Mouse (Mus musculus) heart, embryonic 11.5 days (tissue): Measurements from ENCODE around the gene Myo1h. TPM values are rescaled to one million over a fixed set of nuclear protein-coding genes. Genes with fewer than 3 reads are reported as not detected.

Source experiments
- ATAC-seq: fragments of 200-750 bp; cut with Nextera tagmentation; replicated peaks from 2 replicates; pipeline ENCODE4 v1.8.0; 2017; ENCODE audit warnings: moderate library complexity; ENCODE audit not compliant: insufficient number of reproducible peaks, low FRiP score, low TSS enrichment
- H3K27ac ChIP-seq: fragments of 300-500 bp; sonication (generic); 2 replicates; pipeline ENCODE4 v1.5.1; 2014; ENCODE audit warnings: mild to moderate bottlenecking, low read depth, low read length
- H3K27me3 ChIP-seq: fragments of 300-500 bp; sonication (generic); 2 replicates; pipeline ENCODE4 v1.6.1; 2014; ENCODE audit warnings: mild to moderate bottlenecking, low read length, mixed read lengths; ENCODE audit not compliant: control insufficient read depth, insufficient read depth
- H3K36me3 ChIP-seq: fragments of 300-500 bp; sonication (generic); 2 replicates; pipeline ENCODE4 v1.6.1; 2014; ENCODE audit warnings: mild to moderate bottlenecking, low read length, moderate library complexity, mixed read lengths; ENCODE audit not compliant: control insufficient read depth, insufficient read depth
- H3K4me1 ChIP-seq: fragments of 300-500 bp; sonication (generic); 2 replicates; pipeline ENCODE4 v1.6.1; 2014; ENCODE audit warnings: low read length; ENCODE audit not compliant: control insufficient read depth, insufficient read depth
- H3K4me2 ChIP-seq: fragments of 300-500 bp; sonication (generic); 2 replicates; pipeline ENCODE4 v1.6.1; 2014; ENCODE audit warnings: mild to moderate bottlenecking, moderate library complexity
- H3K4me3 ChIP-seq: fragments of 300-500 bp; sonication (generic); 2 replicates; pipeline ENCODE4 v1.5.1; 2014; ENCODE audit warnings: low read depth, low read length
- H3K9ac ChIP-seq: fragments of 300-500 bp; sonication (generic); 2 replicates; pipeline ENCODE4 v1.6.1; 2014; ENCODE audit warnings: mild to moderate bottlenecking, low read depth, low read length, moderate library complexity
- H3K9me3 ChIP-seq: fragments of 300-500 bp; sonication (generic); replicated peaks from 2 replicates; pipeline ENCODE4 v1.6.1; 2016; ENCODE audit warnings: low read length; ENCODE audit not compliant: control insufficient read depth
- WGBS: fragments of 180-500 bp; shearing (Covaris S2); extraction: QIAGEN DNeasy Blood & Tissue Kit; methylation state at CpG from one replicate; pipeline ENCODE4 v1.1.7; 2014; ENCODE audit not compliant: insufficient replicate concordance; 5-methylcytosine and 5-hydroxymethylcytosine counted together
- polyA plus RNA-seq: library from polyadenylated mRNA; unstranded; fragments of >200 nt; fragmentation: Nextera tagmentation; extraction: Ambion mirVana; gene quantifications from 2 replicates; pipeline ENCODE4 v1.2.1, GENCODE M21; 2014

Myo1h gene
- polyA plus RNA-seq, 1 experiment from 2014 or later, result 1.3 TPM

DNA sequence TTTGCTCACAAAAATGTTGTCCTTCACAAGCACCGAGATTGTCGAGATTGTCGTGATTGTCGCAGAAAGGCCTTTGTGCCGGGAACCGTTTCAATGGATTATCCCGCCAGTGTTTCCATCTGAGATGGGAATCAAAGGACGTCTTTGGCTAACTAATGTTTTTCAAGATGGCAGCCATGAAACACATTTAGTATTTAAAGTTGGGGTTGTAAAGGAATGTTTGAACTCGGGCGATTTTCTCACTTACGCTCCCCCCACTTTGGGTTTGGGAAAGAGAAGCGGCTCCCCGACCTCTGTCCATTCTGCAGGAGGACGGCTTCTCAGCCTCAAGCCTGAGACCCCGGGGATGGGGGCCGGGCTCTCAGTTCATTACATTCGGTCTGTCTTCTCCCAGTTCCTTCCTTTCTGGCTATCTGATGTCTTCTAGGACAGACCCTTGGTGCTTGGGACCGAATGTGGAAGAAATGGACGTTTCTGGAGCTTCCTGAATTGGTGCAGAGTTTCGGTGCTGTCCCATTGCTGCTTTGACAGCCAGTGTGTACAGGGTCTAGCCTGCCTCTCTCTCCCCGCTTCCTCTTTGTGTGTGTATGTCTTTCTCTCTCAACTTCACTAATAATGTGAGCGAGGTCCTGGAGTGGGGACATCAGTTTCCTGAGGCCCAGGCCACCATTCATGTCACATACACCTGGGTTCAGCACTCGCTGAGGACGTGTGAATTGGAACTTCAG is 11.1 kb downstream of the Myo1h start:
- no peaks in the 10 kb centered on the region for H3K4me1 ChIP-seq
- 79% methylated on average over 24 of the region's 24 CpGs for WGBS
- H3K27me3 ChIP-seq, result peaks cover 10% of the 10 kb centered on the region; the same call in 1 of the 2 replicates
- ATAC-seq, result no peak
- no peaks in the 10 kb centered on the region for H3K9me3 ChIP-seq
- no peak overlapping the region for H3K4me3 ChIP-seq
- H3K4me2 ChIP-seq, result no peak overlapping the region
- no peak overlapping the region for H3K27ac ChIP-seq
- no peak overlapping the region for H3K9ac ChIP-seq
- no peaks in the 10 kb centered on the region for H3K36me3 ChIP-seq

DNA sequence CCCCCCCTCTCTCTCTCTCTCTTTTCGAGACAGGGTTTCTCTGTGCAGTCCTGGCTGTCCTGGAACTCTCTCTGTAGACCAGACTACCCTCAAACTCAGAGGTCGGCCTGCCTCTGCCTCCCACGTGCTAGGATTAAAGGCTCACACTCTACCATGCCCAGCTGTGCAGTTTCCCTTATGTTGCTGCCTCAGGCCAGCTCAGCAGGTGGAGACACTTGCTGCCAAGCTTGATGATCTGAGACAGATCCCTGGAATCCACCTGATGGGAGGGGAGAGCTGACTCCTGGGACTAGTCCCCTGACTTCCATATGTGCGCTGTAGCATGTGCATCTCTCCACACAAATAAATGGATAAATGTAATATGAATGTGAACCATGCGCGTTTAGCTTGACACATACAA is 14.2 kb downstream of the Myo1h start:
- peaks cover 10% of the 10 kb centered on the region; the same call in 1 of the 2 replicates for H3K27me3 ChIP-seq
- H3K9ac ChIP-seq, result no peak overlapping the region
- H3K9me3 ChIP-seq, result no peaks in the 10 kb centered on the region
- 68% methylated on average over 6 of the region's 6 CpGs for WGBS
- no peak overlapping the region for H3K27ac ChIP-seq
- H3K4me2 ChIP-seq, result no peak overlapping the region
- no peak for ATAC-seq
- H3K4me3 ChIP-seq, result no peak overlapping the region
- H3K4me1 ChIP-seq, result no peaks in the 10 kb centered on the region
- H3K36me3 ChIP-seq, result no peaks in the 10 kb centered on the region

DNA sequence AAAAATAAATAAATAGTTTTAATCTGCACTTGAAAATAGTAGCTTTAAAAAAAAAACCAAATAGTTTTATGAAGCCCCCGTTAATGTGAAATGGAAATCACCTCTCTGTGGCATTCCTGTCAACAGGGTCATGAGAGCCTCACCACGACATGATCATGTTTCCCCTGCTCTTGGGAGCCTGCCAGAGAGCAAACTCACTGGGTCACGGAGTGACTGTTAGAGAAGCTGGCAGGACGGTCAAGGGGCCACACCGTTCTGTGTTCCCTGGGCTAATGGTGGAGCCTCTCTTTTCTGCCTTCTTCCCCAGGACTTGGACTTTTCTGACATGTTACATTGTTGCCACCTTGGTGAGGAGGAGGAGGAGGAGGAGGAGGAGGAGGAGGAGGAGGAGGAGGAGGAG is 17.5 kb downstream of the Myo1h start:
- Histone ChIP-seq H3K36me3 (no peaks in the 10 kb centered on the region), H3K27me3 (peaks cover 10% of the 10 kb centered on the region; the same call in 1 of the 2 replicates), H3K4me1 (no peaks in the 10 kb centered on the region), H3K4me2 (no peak overlapping the region), H3K9ac (no peak overlapping the region), H3K27ac (no peak overlapping the region), H3K4me3 (no peak overlapping the region), H3K9me3 (no peaks in the 10 kb centered on the region)
- no peak for ATAC-seq
- 55% methylated on average over 5 of the region's 5 CpGs for WGBS

DNA sequence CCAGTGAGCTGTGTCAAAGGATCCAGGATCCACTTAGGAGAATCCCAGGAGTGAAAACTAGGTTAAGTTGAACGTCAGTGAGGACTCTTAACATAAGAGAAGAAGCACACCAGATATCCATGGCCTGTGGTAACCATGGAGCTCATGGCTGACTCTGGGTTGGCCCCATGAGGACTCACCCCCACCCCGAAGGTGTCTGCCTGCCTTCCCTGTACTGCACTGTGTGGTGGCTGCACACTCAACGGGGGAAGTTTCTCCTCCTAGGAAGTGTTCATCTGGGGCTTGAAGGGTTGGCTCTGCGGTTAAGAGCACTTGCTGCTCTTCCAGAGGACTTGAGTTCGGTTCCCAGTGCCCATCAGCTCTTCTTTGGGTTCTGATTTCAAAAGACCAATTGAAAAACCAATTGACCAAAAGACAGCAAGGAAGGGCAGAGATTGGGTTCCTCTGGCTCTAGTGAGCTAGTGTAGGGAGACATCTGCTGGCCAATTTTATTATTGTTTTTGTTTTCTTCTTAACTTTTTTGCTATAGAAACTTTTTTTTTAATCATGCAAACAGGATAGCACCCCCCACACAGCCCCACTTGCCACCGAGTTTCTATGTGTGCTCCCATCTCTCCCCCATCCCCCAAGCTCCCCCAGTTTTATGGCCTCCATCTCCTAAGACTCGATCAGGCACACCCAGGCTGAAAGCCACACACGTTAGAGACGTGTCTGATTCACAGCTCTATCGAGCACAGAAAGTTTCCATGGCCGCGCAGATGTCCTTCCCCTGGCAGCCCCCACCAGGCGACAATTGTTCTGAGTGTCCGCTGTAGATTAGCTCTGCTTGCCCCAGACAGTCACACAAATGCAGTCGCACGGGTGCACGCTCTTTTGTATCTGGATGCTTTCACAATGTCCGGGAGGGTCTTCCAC is 20.1 kb downstream of the Myo1h start:
- 49% methylated on average over 18 of the region's 18 CpGs for WGBS
- peaks cover 3% of the 10 kb centered on the region; the same call in 1 of the 2 replicates for H3K27me3 ChIP-seq
- H3K9me3 ChIP-seq, result no peaks in the 10 kb centered on the region
- H3K27ac ChIP-seq, result no peak overlapping the region
- peak overlapping the region; percentile 29 for H3K4me2 ChIP-seq
- no peak overlapping the region for H3K4me3 ChIP-seq
- H3K9ac ChIP-seq, result no peak overlapping the region
- no peak for ATAC-seq
- no peaks in the 10 kb centered on the region for H3K36me3 ChIP-seq
- H3K4me1 ChIP-seq, result no peaks in the 10 kb centered on the region

DNA sequence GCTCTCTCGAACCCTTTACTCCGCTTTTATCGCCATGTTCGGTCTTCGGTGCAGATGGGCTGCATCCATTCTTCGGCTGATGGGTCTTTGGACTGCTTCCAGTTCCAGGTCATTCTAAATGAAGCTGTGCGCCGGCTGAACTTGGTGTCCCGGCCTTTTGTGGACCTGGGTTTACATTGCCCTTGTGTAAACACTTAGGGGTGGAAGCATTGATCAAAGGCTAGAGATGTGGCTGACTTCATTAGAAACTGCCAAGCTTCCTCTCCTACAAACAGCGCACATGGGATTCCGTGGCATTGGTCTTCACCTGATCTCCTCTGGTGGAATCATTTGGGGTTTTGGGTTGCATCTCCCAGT is 20.7 kb downstream of the Myo1h start:
- Histone ChIP-seq H3K27me3 (peaks cover 3% of the 10 kb centered on the region; the same call in 1 of the 2 replicates), H3K9ac (no peak overlapping the region), H3K4me2 (peak overlapping the region; percentile 29), H3K27ac (no peak overlapping the region), H3K9me3 (no peaks in the 10 kb centered on the region), H3K36me3 (no peaks in the 10 kb centered on the region), H3K4me3 (no peak overlapping the region), H3K4me1 (no peaks in the 10 kb centered on the region)
- WGBS, result 69% methylated on average over 11 of the region's 11 CpGs
- no peak for ATAC-seq

DNA sequence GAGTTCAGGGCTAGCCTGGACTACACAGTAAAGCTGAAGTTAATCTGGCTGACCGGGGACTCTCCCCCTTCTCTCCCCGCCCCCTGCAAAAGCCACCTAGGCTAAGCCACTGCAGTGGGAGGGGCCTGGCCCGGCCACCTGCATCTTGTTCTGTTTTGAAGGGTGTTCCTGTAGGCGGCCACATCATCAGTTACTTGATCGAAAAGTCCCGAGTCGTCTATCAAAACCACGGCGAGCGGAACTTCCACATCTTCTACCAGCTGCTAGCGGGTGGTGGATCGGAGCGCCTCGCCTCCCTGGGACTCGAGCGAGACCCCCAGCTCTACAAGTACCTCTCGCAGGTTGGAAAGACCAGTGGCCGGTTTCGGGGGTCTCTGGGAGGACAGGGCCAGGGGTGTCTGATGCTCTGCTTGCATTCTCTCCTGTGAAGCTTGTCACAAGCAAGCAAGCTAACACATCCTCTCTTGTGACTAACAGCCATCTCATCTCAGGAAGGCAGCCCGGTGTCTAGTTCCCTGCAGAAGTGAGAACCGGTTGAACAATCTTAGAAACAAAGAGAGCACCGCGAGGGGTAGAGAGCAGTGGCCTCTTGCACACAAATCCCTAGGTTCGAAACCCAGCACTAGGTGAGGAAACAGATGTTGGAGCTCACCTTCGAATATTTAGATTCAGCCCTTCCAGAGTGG is 34.3 kb downstream of the Myo1h start:
- ATAC-seq, result no peak
- 0 out of 2 replicates have a peak overlapping the region, but pooled peaks have one; percentile 10 for H3K9ac ChIP-seq
- H3K27ac ChIP-seq, result no peak overlapping the region
- H3K4me1 ChIP-seq, result no peaks in the 10 kb centered on the region
- H3K4me3 ChIP-seq, result no peak overlapping the region
- no peaks in the 10 kb centered on the region for H3K9me3 ChIP-seq
- 52% methylated on average over 25 of the region's 25 CpGs for WGBS
- H3K27me3 ChIP-seq, result 0 out of 2 replicates have a peak, but pooled peaks cover 5% of the 10 kb centered on the region
- H3K4me2 ChIP-seq, result peak overlapping the region; percentile 50
- H3K36me3 ChIP-seq, result no peaks in the 10 kb centered on the region

DNA sequence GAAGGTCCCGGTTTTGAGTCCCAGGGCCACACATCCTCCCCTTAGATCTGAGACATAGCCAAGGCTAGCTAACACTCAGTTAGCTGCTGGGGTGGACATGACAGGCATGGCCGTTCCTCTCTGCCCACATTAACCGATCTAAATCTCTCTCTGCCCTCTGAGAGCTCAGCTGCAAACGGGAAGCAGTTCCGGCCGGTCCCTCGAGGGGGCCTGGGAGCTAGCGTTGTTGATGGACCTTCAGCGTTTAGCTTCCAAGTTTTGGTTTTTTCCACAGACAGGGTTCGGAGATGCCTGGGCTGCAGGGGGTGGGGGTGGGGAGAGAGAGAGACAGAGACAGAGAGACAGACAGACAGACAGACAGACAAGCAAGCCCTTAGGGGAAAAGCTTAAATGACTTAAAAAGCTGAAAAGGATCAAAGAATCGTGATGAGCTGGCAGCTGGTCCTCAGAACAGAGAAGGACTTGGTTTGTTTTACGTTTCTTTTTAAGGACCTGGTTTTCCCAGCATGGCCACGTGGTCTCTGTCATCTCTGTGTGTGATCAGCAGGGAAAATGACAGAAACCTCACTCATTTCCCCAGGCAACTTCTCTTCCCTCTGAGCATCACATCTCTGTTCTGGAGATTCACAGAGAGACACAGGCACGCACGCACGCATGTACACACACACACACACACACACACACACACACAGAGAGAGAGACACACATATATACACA is 35.0 kb downstream of the Myo1h start:
- 23% methylated on average over 16 of the region's 16 CpGs for WGBS
- Histone ChIP-seq H3K9ac (0 out of 2 replicates have a peak overlapping the region, but pooled peaks have one; percentile 10), H3K27ac (no peak overlapping the region), H3K36me3 (no peaks in the 10 kb centered on the region), H3K4me1 (no peaks in the 10 kb centered on the region), H3K27me3 (0 out of 2 replicates have a peak, but pooled peaks cover 5% of the 10 kb centered on the region), H3K4me3 (no peak overlapping the region), H3K9me3 (no peaks in the 10 kb centered on the region), H3K4me2 (peak overlapping the region; percentile 50)
- ATAC-seq, result no peak

DNA sequence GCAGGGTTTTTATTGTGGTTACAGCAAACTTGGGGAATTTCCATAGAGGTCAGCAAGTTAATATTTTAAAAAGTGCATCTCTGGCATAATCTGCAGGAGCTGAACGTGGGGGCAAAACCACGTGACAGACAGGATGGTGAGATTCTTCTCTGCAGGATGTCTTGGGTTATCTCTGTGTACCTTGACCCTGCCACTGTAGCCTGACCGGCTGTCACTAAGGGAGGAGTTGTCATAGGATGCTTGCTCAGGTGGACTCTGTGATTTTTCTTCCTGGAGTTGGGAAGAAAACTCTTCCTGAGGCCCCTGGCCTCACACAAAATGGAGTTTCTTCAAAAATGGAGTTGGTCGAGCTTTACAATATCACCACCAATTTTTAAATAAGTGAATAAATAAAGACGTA is 54.0 kb downstream of the Myo1h start:
- H3K9ac ChIP-seq, result no peak overlapping the region
- 64% methylated on average over 5 of the region's 5 CpGs for WGBS
- no peaks in the 10 kb centered on the region for H3K4me1 ChIP-seq
- ATAC-seq, result no peak
- H3K4me3 ChIP-seq, result no peak overlapping the region
- H3K27me3 ChIP-seq, result no peaks in the 10 kb centered on the region
- H3K36me3 ChIP-seq, result no peaks in the 10 kb centered on the region
- H3K9me3 ChIP-seq, result no peaks in the 10 kb centered on the region
- H3K4me2 ChIP-seq, result no peak overlapping the region
- no peak overlapping the region for H3K27ac ChIP-seq
